Mouse (Mus musculus) forebrain, embryonic 15.5 days (tissue): ENCODE results near the gene Ccpg1. TPM values are rescaled to one million over a fixed set of nuclear protein-coding genes. Genes with fewer than 3 reads are reported as not detected.

Experiments
- ATAC-seq: fragments of 200-750 bp; cut with Nextera tagmentation; replicated peaks from 2 replicates; pipeline ENCODE4 v1.8.0; 2017; ENCODE audit warnings: mild to moderate bottlenecking, moderate TSS enrichment, moderate library complexity
- H3K27ac ChIP-seq: fragments of 300-500 bp; sonication (generic); replicated peaks from 2 replicates; pipeline ENCODE4 v1.5.1; 2015; ENCODE audit warnings: mild to moderate bottlenecking, inconsistent platforms
- H3K27me3 ChIP-seq: fragments of 300-500 bp; sonication (generic); 2 replicates; pipeline ENCODE4 v1.6.1; 2015; ENCODE audit warnings: inconsistent platforms
- H3K36me3 ChIP-seq: fragments of 300-500 bp; sonication (generic); 2 replicates; pipeline ENCODE4 v1.6.1; 2015; ENCODE audit warnings: mild to moderate bottlenecking, inconsistent platforms
- H3K4me1 ChIP-seq: fragments of 300-500 bp; sonication (generic); 2 replicates; pipeline ENCODE4 v1.6.1; 2015; ENCODE audit warnings: inconsistent platforms
- H3K4me2 ChIP-seq: fragments of 300-500 bp; sonication (generic); replicated peaks from 2 replicates; pipeline ENCODE4 v1.6.1; 2015; ENCODE audit warnings: mild to moderate bottlenecking, inconsistent platforms
- H3K4me3 ChIP-seq: fragments of 300-500 bp; sonication (generic); 2 replicates; pipeline ENCODE4 v1.5.1; 2015; ENCODE audit warnings: mild to moderate bottlenecking, inconsistent platforms
- H3K9ac ChIP-seq: fragments of 300-500 bp; sonication (generic); replicated peaks from 2 replicates; pipeline ENCODE4 v1.6.1; 2015; ENCODE audit warnings: mild to moderate bottlenecking, inconsistent platforms
- H3K9me3 ChIP-seq: fragments of 300-500 bp; sonication (generic); 2 replicates; pipeline ENCODE4 v1.6.1; 2016; ENCODE audit warnings: inconsistent platforms
- WGBS: fragments of 180-500 bp; shearing (Covaris S2); methylation state at CpG from one replicate; pipeline ENCODE4 v1.1.7; 2015; ENCODE audit warnings: mixed read lengths; 5-methylcytosine and 5-hydroxymethylcytosine counted together
- polyA plus RNA-seq: library from polyadenylated mRNA; unstranded; fragments of >200 nt; fragmentation: Nextera tagmentation; extraction: Ambion mirVana; gene quantifications from 2 replicates; pipeline ENCODE4 v1.2.1, GENCODE M21; 2015

Ccpg1 gene
- polyA plus RNA-seq, 1 experiment from 2014 or later = 47.5 TPM

DNA sequence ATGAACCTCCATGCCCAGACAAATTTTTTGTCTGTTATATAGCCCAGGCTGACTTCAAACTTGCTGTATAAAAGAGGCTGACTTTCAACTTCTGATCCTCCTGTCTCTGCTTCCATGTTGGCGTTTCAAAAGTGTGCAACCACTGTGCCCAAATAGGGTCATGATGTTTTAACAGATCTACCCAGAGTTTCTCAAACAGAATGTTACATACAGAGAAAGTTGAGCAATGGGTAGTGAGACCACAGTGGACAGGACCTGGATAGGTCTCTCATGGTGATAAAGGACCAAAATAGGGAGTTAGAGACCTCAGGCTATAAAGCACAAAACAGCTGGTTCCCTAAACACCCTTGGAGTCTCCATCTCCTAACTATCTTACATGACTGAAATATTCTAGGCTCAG, 45.2 kb downstream of the Ccpg1 start:
- no peak overlapping the region for H3K27ac ChIP-seq
- no peak overlapping the region for H3K4me3 ChIP-seq
- no peak overlapping the region for H3K4me2 ChIP-seq
- H3K9me3 ChIP-seq = no peaks in the 10 kb centered on the region
- H3K36me3 ChIP-seq = peaks cover 32% of the 10 kb centered on the region
- H3K9ac ChIP-seq = no peak overlapping the region
- H3K27me3 ChIP-seq = no peaks in the 10 kb centered on the region
- ATAC-seq = no peak
- peaks cover 11% of the 10 kb centered on the region for H3K4me1 ChIP-seq
- WGBS = 86% methylated on average over 1 of the region's 1 CpGs

DNA sequence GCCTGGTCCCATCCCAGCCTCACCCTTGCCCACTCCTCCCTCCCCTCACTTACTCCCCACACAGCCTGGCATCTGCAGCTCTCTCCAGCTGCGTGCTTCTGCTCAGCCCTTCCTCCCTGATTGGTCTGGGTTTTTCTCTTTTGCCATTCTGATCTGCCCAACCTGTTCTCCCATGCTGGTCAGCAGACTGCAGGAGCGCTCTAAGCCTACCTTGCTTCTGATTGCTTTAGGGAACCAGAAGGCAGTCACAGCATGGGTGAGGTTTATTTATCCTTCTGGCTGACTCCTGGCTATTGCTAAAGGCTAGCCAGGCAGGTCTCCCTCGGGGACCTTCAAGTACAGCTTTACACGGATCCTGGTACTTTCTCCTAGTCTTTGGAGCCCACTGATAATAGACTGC, 46.2 kb downstream of the Ccpg1 start:
- Histone ChIP-seq H3K36me3 (peaks cover 37% of the 10 kb centered on the region), H3K4me1 (peaks cover 2% of the 10 kb centered on the region; the same call in 1 of the 2 replicates), H3K9me3 (no peaks in the 10 kb centered on the region), H3K27me3 (no peaks in the 10 kb centered on the region), H3K4me3 (no peak overlapping the region), H3K4me2 (no peak overlapping the region), H3K27ac (no peak overlapping the region), H3K9ac (no peak overlapping the region)
- 87% methylated on average over 4 of the region's 4 CpGs for WGBS
- no peak for ATAC-seq

DNA sequence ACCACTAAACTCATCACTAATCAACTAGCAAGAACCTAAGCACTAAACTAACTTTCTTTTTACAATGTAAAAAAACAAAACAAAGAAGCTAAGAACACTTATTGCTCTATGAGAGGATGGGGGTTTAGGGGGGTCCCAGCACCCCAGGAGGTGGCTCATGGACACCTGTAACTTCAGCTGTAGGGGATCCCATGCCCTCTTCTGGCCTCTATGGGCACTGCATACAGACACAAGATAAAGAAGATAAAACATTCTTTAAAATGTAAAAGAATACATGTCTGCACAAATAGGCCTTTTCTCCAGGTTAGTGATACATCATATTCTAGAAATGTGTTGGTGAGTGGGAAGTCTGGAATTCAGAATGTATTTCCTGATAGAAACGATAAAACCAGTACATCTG, 48.2 kb downstream of the Ccpg1 start:
- Histone ChIP-seq H3K9ac (no peak overlapping the region), H3K9me3 (no peaks in the 10 kb centered on the region), H3K4me1 (no peaks in the 10 kb centered on the region; the same call in 1 of the 2 replicates), H3K4me3 (no peak overlapping the region), H3K27me3 (no peaks in the 10 kb centered on the region), H3K27ac (no peak overlapping the region), H3K4me2 (no peak overlapping the region), H3K36me3 (peaks cover 37% of the 10 kb centered on the region)
- 98% methylated on average over 1 of the region's 1 CpGs for WGBS
- ATAC-seq = no peak

DNA sequence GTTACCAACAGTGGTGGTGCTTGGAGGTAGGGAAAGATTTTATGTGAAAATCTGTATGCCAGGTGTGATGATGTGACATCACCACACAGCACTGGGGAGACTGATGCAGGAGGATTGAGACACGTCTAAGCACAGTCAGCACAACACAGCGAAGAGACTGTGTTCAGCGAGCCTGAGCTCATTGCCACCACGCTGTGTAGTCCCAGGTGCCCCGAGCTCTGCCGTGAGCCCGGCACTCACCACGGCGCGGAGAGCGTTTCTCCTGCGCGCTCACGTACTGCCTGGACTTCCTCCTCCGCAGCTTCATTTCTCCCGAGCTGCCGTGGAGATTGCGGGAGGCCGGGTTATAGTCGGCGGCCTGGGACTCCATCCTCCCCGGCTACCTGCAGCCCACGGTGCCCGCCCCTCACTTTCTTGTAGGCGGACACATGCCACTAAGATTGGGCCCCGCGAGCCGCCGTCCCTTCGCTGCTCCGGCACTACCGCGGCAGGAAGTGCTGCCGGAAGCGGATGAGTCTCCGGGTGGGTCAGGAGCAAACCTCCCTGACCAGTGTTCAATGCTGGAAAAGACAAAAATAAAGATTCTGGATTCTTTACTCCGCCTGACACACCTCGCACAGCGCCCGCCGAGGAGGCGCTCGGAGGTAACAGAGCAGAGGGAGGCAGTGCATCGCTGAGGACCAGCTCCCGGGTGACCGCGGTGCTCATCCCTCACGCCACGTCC, 54.2 kb downstream of the Ccpg1 start:
- H3K4me3 ChIP-seq = peak overlapping the region; percentile 75
- no peaks in the 10 kb centered on the region for H3K27me3 ChIP-seq
- under 1% methylated on average over 49 of the region's 49 CpGs for WGBS
- peaks cover 17% of the 10 kb centered on the region for H3K4me1 ChIP-seq
- peak overlapping the region; percentile 81 for H3K9ac ChIP-seq
- peaks cover 4% of the 10 kb centered on the region; the same call in 1 of the 2 replicates for H3K36me3 ChIP-seq
- H3K4me2 ChIP-seq = peak overlapping the region; percentile 75
- ATAC-seq = peak; percentile 93
- H3K27ac ChIP-seq = peak overlapping the region; percentile 86
- no peaks in the 10 kb centered on the region for H3K9me3 ChIP-seq

DNA sequence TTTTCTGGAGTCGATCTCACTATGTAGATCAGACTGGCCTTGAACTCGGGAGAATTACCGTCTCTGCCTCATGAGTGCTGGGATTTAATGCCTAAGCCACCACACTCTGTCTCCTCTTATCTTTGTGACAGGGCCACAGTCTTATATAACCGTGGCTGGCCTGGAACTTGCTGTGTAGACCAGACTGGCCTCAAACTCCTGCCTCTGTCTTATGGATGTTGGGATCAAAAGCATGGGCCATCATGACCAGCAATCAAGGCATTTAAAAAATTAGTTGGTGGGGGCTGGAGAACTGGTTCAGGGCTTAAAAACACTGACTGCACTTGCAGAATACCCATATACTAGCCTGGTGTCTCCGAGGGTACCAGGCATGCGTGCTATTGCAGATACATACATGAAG, 54.9 kb downstream of the Ccpg1 start, which contains the start of gene Pigb:
TSS of gene Pigb (minus strand) at position 299 of the 400 bp plus-strand sequence.
- 30% methylated on average over 6 of the region's 6 CpGs for WGBS
- peak within 1 kb of the TSS; percentile 86 for H3K27ac ChIP-seq
- no peak for ATAC-seq
- H3K4me2 ChIP-seq = peak within 1 kb of the TSS; percentile 75
- H3K27me3 ChIP-seq = no peaks in the 10 kb centered on the region
- peaks cover 24% of the 10 kb centered on the region for H3K4me1 ChIP-seq
- peak within 1 kb of the TSS; percentile 75 for H3K4me3 ChIP-seq
- H3K9ac ChIP-seq = peak within 1 kb of the TSS; percentile 81
- H3K9me3 ChIP-seq = no peaks in the 10 kb centered on the region
- peaks cover 4% of the 10 kb centered on the region; the same call in 1 of the 2 replicates for H3K36me3 ChIP-seq

DNA sequence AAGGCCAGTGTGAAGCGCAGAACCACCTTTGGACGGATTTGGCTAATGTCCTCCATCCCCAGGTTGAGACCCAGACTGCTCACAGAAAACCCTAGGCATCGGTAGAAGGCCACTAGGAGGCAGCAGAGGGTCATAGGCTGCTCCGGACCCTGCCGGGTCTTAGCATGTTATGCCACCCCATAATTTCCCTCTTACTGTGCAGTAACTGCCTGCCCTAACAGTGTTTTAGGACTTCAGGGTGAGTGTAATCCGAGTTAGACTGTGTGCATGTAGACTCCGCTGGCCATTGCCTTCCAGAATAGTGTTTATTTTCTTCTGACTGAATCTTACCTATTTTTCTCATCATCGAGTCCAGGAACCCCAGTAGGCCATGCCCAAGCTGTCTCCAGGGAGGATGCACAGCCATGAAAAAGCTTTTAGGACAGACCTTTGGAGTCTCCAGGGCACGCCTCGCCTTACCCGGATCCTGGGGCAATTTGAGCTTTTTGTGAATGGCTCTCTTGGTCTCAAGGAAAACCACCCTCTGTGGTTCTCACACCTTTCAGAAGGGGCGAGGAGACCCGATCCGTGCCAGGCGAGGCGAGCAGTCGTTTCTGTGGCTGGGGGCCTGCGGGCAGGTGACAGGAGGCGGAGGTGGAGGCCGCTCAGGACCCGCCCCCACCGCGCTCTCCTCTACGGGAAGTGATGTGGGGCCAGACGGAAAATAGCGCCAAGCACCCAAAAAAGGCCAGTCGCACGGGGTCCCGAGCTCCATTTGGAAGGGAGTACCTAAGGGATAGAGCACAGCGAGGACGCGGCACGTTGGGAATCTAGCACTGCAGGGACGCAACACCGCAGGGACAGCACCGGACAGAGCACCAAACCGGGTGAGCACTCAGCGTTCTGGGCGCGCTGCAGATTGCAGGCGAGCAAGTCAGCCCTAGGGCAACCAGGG, 59.2 kb downstream of the Ccpg1 start, which contains the start of gene Rab27a:
TSS of gene Rab27a (plus strand) at position 709 of the 934 bp plus-strand sequence.
- H3K36me3 ChIP-seq = no peaks in the 10 kb centered on the region
- ATAC-seq = peak; percentile 67
- H3K27ac ChIP-seq = no peak within 1 kb of the TSS
- peaks cover 20% of the 10 kb centered on the region for H3K4me1 ChIP-seq
- H3K27me3 ChIP-seq = no peaks in the 10 kb centered on the region
- H3K9me3 ChIP-seq = no peaks in the 10 kb centered on the region
- H3K4me3 ChIP-seq = peak within 1 kb of the TSS; percentile 40
- 2% methylated on average over 41 of the region's 41 CpGs for WGBS
- H3K4me2 ChIP-seq = peak within 1 kb of the TSS; percentile 86
- H3K9ac ChIP-seq = peak within 1 kb of the TSS; percentile 53

DNA sequence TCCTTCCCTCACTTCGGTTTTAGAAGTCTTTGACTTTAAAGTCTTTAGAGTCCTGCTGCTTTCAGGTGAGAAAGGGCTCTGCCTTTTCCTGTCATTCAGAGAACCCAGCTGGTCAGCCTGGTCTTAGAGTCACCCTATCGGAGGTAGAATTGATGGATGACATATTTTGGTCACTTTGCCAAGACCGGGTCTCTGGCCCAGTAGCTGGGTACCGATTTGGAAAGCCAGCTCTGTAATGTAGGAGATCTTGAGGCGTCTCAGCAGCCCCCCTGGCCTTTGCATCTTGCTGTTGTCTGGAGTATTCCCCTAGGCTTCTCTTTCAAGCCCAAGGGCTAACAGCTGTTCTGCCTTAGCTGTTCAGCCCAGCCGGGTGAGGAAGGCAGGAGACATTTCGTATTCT, 60.0 kb downstream of the Ccpg1 start:
- Histone ChIP-seq H3K4me1 (peaks cover 17% of the 10 kb centered on the region), H3K4me3 (peak overlapping the region; percentile 40), H3K4me2 (peak overlapping the region; percentile 86), H3K27ac (no peak overlapping the region), H3K9me3 (no peaks in the 10 kb centered on the region), H3K36me3 (no peaks in the 10 kb centered on the region), H3K9ac (peak overlapping the region; percentile 53; the same call in 1 of the 2 replicates), H3K27me3 (no peaks in the 10 kb centered on the region)
- 18% methylated on average over 7 of the region's 7 CpGs for WGBS
- ATAC-seq = no peak

DNA sequence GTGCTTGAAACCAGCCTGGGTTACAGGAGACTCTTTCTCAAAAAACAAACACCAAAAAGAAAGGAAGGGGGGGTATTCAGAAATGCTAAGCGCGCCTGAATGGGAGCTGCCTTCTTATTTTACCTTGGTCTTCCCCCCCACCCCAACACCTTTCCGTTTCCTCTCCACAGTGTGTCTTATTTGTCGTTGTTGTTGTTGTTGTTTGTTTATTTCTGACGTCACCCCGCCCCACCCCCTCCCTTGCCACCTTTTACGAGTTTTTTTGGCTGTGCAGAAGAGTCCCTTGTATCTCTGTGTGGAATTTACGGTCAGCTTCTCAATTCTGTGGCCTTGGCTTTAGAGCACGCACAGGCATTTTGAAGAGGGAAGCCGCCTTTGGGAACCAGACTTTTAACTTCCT, 60.5 kb downstream of the Ccpg1 start:
- no peak for ATAC-seq
- Histone ChIP-seq H3K4me1 (peaks cover 13% of the 10 kb centered on the region), H3K9me3 (no peaks in the 10 kb centered on the region), H3K27ac (no peak overlapping the region), H3K9ac (no peak overlapping the region), H3K4me2 (no peak overlapping the region), H3K36me3 (no peaks in the 10 kb centered on the region), H3K4me3 (no peak overlapping the region), H3K27me3 (no peaks in the 10 kb centered on the region)
- 78% methylated on average over 10 of the region's 10 CpGs for WGBS

DNA sequence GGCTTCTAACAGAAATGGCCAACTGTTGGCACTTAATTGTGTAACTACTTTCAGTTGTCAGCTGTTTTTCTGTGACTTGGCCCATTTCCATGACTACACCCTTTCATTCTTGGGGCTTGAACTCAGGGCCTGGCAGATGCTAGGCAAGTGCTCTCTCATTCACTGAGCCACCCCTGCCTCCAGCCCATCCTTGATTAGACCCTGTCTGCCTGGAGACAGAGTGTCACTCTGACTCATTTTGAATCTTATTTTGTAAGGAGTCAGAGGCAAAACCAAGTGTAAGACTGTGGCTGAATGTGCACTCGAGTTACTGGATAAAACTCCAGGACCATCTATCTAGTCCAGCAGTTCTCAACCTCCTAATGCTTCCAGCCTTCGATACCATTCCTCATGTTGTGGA, 62.7 kb downstream of the Ccpg1 start:
- no peak overlapping the region for H3K9ac ChIP-seq
- no peak overlapping the region for H3K4me3 ChIP-seq
- no peaks in the 10 kb centered on the region for H3K9me3 ChIP-seq
- no peak overlapping the region for H3K27ac ChIP-seq
- no peaks in the 10 kb centered on the region for H3K27me3 ChIP-seq
- peaks cover 13% of the 10 kb centered on the region for H3K4me1 ChIP-seq
- no peaks in the 10 kb centered on the region for H3K36me3 ChIP-seq
- WGBS = 87% methylated on average over 2 of the region's 2 CpGs
- no peak overlapping the region for H3K4me2 ChIP-seq
- no peak for ATAC-seq

DNA sequence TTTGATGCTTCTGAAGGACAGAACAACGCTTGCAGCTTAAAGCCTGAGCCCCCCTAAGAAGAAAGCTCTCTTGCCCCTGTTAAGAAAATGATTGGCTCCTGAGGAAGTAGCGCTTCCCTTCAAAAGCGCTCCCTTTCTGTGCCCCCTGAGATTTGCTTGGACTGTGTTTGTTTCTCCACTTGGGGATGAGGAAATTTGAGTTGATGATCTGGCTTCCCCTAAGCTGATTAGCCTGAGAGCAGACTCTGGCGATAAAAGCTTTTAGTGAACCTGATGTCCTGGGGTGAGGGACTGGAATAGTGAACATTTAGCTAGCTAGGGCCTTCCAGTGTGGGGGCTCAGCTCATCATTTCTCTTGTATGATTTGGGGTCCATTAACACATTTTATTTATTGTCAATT, 63.7 kb downstream of the Ccpg1 start:
- H3K27ac ChIP-seq = no peak overlapping the region
- no peaks in the 10 kb centered on the region for H3K36me3 ChIP-seq
- no peaks in the 10 kb centered on the region for H3K9me3 ChIP-seq
- no peak overlapping the region for H3K4me2 ChIP-seq
- no peak overlapping the region for H3K9ac ChIP-seq
- ATAC-seq = no peak
- peaks cover 13% of the 10 kb centered on the region for H3K4me1 ChIP-seq
- H3K4me3 ChIP-seq = no peak overlapping the region
- H3K27me3 ChIP-seq = no peaks in the 10 kb centered on the region
- WGBS = 2% methylated on average over 4 of the region's 4 CpGs

DNA sequence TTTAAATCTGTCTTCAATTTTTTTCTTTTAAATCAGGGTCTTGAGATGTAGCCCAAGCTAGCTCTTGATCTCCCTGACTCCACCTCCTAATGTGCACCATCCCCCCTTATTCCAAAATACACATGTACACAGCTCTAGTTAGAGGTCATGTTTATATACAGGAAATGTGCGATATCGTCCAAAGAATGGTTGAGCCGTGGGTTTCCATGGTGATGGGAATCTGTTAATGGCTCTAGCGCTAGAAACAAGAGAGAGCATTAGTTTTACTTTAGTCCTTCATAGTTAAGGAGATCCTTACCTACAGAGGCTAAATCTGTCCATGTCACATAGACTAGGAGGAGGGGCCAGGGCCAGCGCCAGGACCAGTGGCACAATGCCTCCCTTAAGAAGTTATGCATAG, 64.6 kb downstream of the Ccpg1 start:
- H3K4me2 ChIP-seq = no peak overlapping the region
- no peak overlapping the region for H3K4me3 ChIP-seq
- no peaks in the 10 kb centered on the region for H3K36me3 ChIP-seq
- H3K4me1 ChIP-seq = peaks cover 6% of the 10 kb centered on the region; the same call in 1 of the 2 replicates
- 55% methylated on average over 5 of the region's 5 CpGs for WGBS
- no peak for ATAC-seq
- no peaks in the 10 kb centered on the region for H3K9me3 ChIP-seq
- H3K9ac ChIP-seq = no peak overlapping the region
- no peak overlapping the region for H3K27ac ChIP-seq
- H3K27me3 ChIP-seq = no peaks in the 10 kb centered on the region

DNA sequence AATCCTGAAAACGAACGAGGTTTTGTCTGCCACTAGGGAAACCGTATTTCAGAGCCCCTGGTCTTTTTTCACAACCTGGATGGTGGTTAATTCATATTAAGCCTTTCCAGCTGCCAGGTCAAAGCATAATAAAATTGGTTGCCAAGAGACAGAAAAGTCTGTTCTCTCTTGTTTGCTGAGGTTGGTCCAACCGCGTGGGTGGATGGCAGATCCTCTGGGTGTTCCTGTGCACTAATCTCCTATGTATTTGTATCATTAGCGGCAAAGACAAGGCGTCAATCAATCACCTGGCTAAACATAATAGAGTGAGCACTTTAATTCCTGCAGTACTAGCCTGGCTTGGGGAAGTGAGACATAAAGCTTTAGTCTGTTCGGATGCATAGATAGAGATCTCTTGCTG, 65.4 kb downstream of the Ccpg1 start:
- H3K27ac ChIP-seq = no peak overlapping the region
- H3K9me3 ChIP-seq = no peaks in the 10 kb centered on the region
- H3K4me3 ChIP-seq = no peak overlapping the region
- H3K4me2 ChIP-seq = no peak overlapping the region
- ATAC-seq = no peak
- no peaks in the 10 kb centered on the region for H3K27me3 ChIP-seq
- H3K9ac ChIP-seq = no peak overlapping the region
- H3K36me3 ChIP-seq = no peaks in the 10 kb centered on the region
- no peaks in the 10 kb centered on the region; the same call in 1 of the 2 replicates for H3K4me1 ChIP-seq
- 60% methylated on average over 8 of the region's 8 CpGs for WGBS
